Mouse (Mus musculus): Measurements from ENCODE around the gene Spi1. TPM values are rescaled to one million over a fixed set of nuclear protein-coding genes. Genes with fewer than 3 reads are reported as not detected.
"Not testable (repeated sequence)": the region's sequence is repeated elsewhere in the genome, so short reads cannot be mapped to it uniquely, and the experiment has no call there.

The Spi1 gene
- 3.0 and 3.1 TPM in 2 replicates for polyA plus RNA-seq (2016; fragmentation: Nextera tagmentation; extraction: Ambion mirVana)

GRCm38 (mm10) chr2:91081775-91082695, at the start of gene Spi1:
Gene Spi1 (plus strand): TSS chr2:91082390.
- Histone ChIP-seq H3K27ac (ENCODE audit: poor library complexity, severe bottlenecking) (no peak within 1 kb of the TSS), H3K27me3 (replicated peaks) (no peaks in the 10 kb centered on the region), H3K4me1 (replicated peaks) (peaks cover 6% of the 10 kb centered on the region; the same call in 1 of the 2 replicates), H3K4me2 (no peak within 1 kb of the TSS), H3K36me3 (no peaks in the 10 kb centered on the region), H3K9ac (0 out of 2 replicates have a peak within 1 kb of the TSS, but pooled peaks have one; percentile 22), H3K4me3 (no peak within 1 kb of the TSS), H3K9me3 (replicated peaks) (no peaks in the 10 kb centered on the region)
- 81% methylated on average over 13 of the region's 13 CpGs for WGBS
- no peak for ATAC-seq (ENCODE audit: insufficient number of reproducible peaks, low FRiP score)

GRCm38 (mm10) chr2:91033000-91033399, 49.2 kb upstream of the Spi1 start:
- WGBS = 14% methylated on average over 3 of the region's 3 CpGs
- peaks cover 11% of the 10 kb centered on the region for H3K4me1 ChIP-seq (replicated peaks)
- H3K9me3 ChIP-seq (replicated peaks) = 0 out of 2 replicates have a peak, but pooled peaks cover 2% of the 10 kb centered on the region
- ATAC-seq (ENCODE audit: insufficient number of reproducible peaks, low FRiP score) = no peak
- H3K9ac ChIP-seq = no peak overlapping the region
- H3K36me3 ChIP-seq = no peaks in the 10 kb centered on the region
- no peaks in the 10 kb centered on the region for H3K27me3 ChIP-seq (replicated peaks)
- no peak overlapping the region for H3K27ac ChIP-seq (ENCODE audit: poor library complexity, severe bottlenecking)
- no peak overlapping the region for H3K4me2 ChIP-seq
- H3K4me3 ChIP-seq = no peak overlapping the region

- no peaks in the 10 kb centered on the region for H3K36me3 ChIP-seq
- WGBS = 38% methylated on average over 9 of the region's 9 CpGs
- no peak within 1 kb of the TSS for H3K4me3 ChIP-seq
- no peaks in the 10 kb centered on the region for H3K27me3 ChIP-seq (replicated peaks)
- peak; percentile 66; the same call in 1 of the 2 replicates for ATAC-seq (ENCODE audit: insufficient number of reproducible peaks, low FRiP score)
- no peaks in the 10 kb centered on the region for H3K9me3 ChIP-seq (replicated peaks)
- H3K4me1 ChIP-seq (replicated peaks) = peaks cover 11% of the 10 kb centered on the region
- H3K9ac ChIP-seq = no peak within 1 kb of the TSS
- H3K4me2 ChIP-seq = peak within 1 kb of the TSS; percentile 50
- no peak within 1 kb of the TSS for H3K27ac ChIP-seq (ENCODE audit: poor library complexity, severe bottlenecking)
Observed at GRCm38 (mm10) chr2:91035385-91035784, 46.8 kb upstream of the Spi1 start, which contains the start of gene Rapsn. Gene Rapsn (plus strand): TSS chr2:91035620.

- H3K9ac ChIP-seq = no peak overlapping the region
- H3K9me3 ChIP-seq (replicated peaks) = no peaks in the 10 kb centered on the region
- no peak for ATAC-seq (ENCODE audit: insufficient number of reproducible peaks, low FRiP score)
- H3K4me3 ChIP-seq = no peak overlapping the region
- 63% methylated on average over 8 of the region's 8 CpGs for WGBS
- peaks cover 11% of the 10 kb centered on the region for H3K4me1 ChIP-seq (replicated peaks)
- no peak overlapping the region for H3K4me2 ChIP-seq
- no peak overlapping the region for H3K27ac ChIP-seq (ENCODE audit: poor library complexity, severe bottlenecking)
- H3K36me3 ChIP-seq = no peaks in the 10 kb centered on the region
- no peaks in the 10 kb centered on the region for H3K27me3 ChIP-seq (replicated peaks)
Observed at GRCm38 (mm10) chr2:91041786-91042185, 40.4 kb upstream of the Spi1 start.

GRCm38 (mm10) chr2:91042651-91043398, 39.4 kb upstream of the Spi1 start:
- H3K4me2 ChIP-seq = no peak overlapping the region
- no peaks in the 10 kb centered on the region for H3K27me3 ChIP-seq (replicated peaks)
- WGBS = 58% methylated on average over 21 of the region's 21 CpGs
- H3K9me3 ChIP-seq (replicated peaks) = no peaks in the 10 kb centered on the region
- H3K9ac ChIP-seq = no peak overlapping the region
- peak; percentile 34; the same call in 1 of the 2 replicates for ATAC-seq (ENCODE audit: insufficient number of reproducible peaks, low FRiP score)
- peaks cover 11% of the 10 kb centered on the region for H3K4me1 ChIP-seq (replicated peaks)
- H3K36me3 ChIP-seq = no peaks in the 10 kb centered on the region
- H3K27ac ChIP-seq (ENCODE audit: poor library complexity, severe bottlenecking) = no peak overlapping the region
- H3K4me3 ChIP-seq = no peak overlapping the region

- Histone ChIP-seq H3K4me2 (no peak overlapping the region), H3K27ac (ENCODE audit: poor library complexity, severe bottlenecking) (no peak overlapping the region)
- WGBS = 65% methylated on average over 13 of the region's 13 CpGs
Observed at GRCm38 (mm10) chr2:91044727-91045126, 37.5 kb upstream of the Spi1 start.

GRCm38 (mm10) chr2:91045805-91046204, 36.4 kb upstream of the Spi1 start:
- not testable (repeated sequence) for H3K36me3 ChIP-seq; H3K9ac ChIP-seq; H3K4me3 ChIP-seq; ATAC-seq (ENCODE audit: insufficient number of reproducible peaks, low FRiP score); H3K27me3 ChIP-seq (replicated peaks); H3K4me2 ChIP-seq; H3K9me3 ChIP-seq (replicated peaks); H3K27ac ChIP-seq (ENCODE audit: poor library complexity, severe bottlenecking)
- WGBS = 83% methylated on average over 1 of the region's 1 CpGs
- peaks cover 11% of the 10 kb centered on the region for H3K4me1 ChIP-seq (replicated peaks)

More at GRCm38 (mm10) chr2:91044727-91045126, 37.5 kb upstream of the Spi1 start:
- no peak overlapping the region for H3K9ac ChIP-seq
- no peak for ATAC-seq (ENCODE audit: insufficient number of reproducible peaks, low FRiP score)
- no peaks in the 10 kb centered on the region for H3K36me3 ChIP-seq
- no peaks in the 10 kb centered on the region for H3K9me3 ChIP-seq (replicated peaks)
- no peaks in the 10 kb centered on the region for H3K27me3 ChIP-seq (replicated peaks)
- H3K4me1 ChIP-seq (replicated peaks) = peaks cover 11% of the 10 kb centered on the region
- H3K4me3 ChIP-seq = no peak overlapping the region

- no peak overlapping the region for H3K4me3 ChIP-seq
- 0 out of 2 replicates have a peak, but pooled peaks cover 10% of the 10 kb centered on the region for H3K36me3 ChIP-seq
- H3K4me2 ChIP-seq = no peak overlapping the region
- no peak overlapping the region for H3K27ac ChIP-seq (ENCODE audit: poor library complexity, severe bottlenecking)
- WGBS = 80% methylated on average over 9 of the region's 9 CpGs
- no peaks in the 10 kb centered on the region for H3K27me3 ChIP-seq (replicated peaks)
- no peak overlapping the region for H3K9ac ChIP-seq
- ATAC-seq (ENCODE audit: insufficient number of reproducible peaks, low FRiP score) = no peak
- H3K4me1 ChIP-seq (replicated peaks) = peaks cover 11% of the 10 kb centered on the region
- H3K9me3 ChIP-seq (replicated peaks) = no peaks in the 10 kb centered on the region
Observed at GRCm38 (mm10) chr2:91047359-91047758, 34.8 kb upstream of the Spi1 start.

GRCm38 (mm10) chr2:91051917-91052316, 30.3 kb upstream of the Spi1 start:
- H3K4me1 ChIP-seq (replicated peaks) = peaks cover 14% of the 10 kb centered on the region
- ATAC-seq (ENCODE audit: insufficient number of reproducible peaks, low FRiP score) = no peak
- no peak overlapping the region for H3K9ac ChIP-seq
- no peaks in the 10 kb centered on the region for H3K9me3 ChIP-seq (replicated peaks)
- no peak overlapping the region for H3K27ac ChIP-seq (ENCODE audit: poor library complexity, severe bottlenecking)
- H3K4me2 ChIP-seq = no peak overlapping the region
- H3K27me3 ChIP-seq (replicated peaks) = no peaks in the 10 kb centered on the region
- H3K36me3 ChIP-seq = peaks cover 28% of the 10 kb centered on the region
- 56% methylated on average over 3 of the region's 3 CpGs for WGBS
- no peak overlapping the region for H3K4me3 ChIP-seq

GRCm38 (mm10) chr2:91052752-91053151, 29.4 kb upstream of the Spi1 start:
- no peaks in the 10 kb centered on the region for H3K9me3 ChIP-seq (replicated peaks)
- no peak overlapping the region for H3K27ac ChIP-seq (ENCODE audit: poor library complexity, severe bottlenecking)
- peaks cover 37% of the 10 kb centered on the region for H3K36me3 ChIP-seq
- peaks cover 14% of the 10 kb centered on the region for H3K4me1 ChIP-seq (replicated peaks)
- H3K4me3 ChIP-seq = no peak overlapping the region
- no peak for ATAC-seq (ENCODE audit: insufficient number of reproducible peaks, low FRiP score)
- H3K4me2 ChIP-seq = no peak overlapping the region
- no peak overlapping the region for H3K9ac ChIP-seq
- H3K27me3 ChIP-seq (replicated peaks) = no peaks in the 10 kb centered on the region
- 55% methylated on average over 2 of the region's 2 CpGs for WGBS

All from heart, embryonic 12.5 days (tissue).